Mouse (Mus musculus) spleen, adult 2 months (tissue): Measurements from ENCODE around the gene Impdh1. TPM values are rescaled to one million over a fixed set of nuclear protein-coding genes. Genes with fewer than 3 reads are reported as not detected.

Experiments
- DNase-seq, 2 experiments: peaks; one replicate each; pipeline versions ENCODE4 v3.0.0 to v3.0.0-alpha.2; 2012 to 2021; ENCODE audit warnings: low spot score in 2 of 2, low read depth in 1 of 2
- H3K27ac ChIP-seq: fragments of 200-500 bp; 2 replicates; pipeline ENCODE4 v1.5.1; 2012; ENCODE audit warnings: low read length, inconsistent platforms; ENCODE audit not compliant: insufficient read depth
- H3K27me3 ChIP-seq: fragments of 200-500 bp; 2 replicates; pipeline ENCODE4 v1.6.1; 2012; ENCODE audit warnings: mild to moderate bottlenecking, moderate library complexity, low read length, inconsistent platforms; ENCODE audit not compliant: control insufficient read depth, insufficient read depth
- H3K36me3 ChIP-seq: fragments of 200-500 bp; 2 replicates; pipeline ENCODE4 v1.6.1; 2012; ENCODE audit warnings: mild to moderate bottlenecking, low read length, inconsistent platforms; ENCODE audit not compliant: control insufficient read depth, insufficient read depth
- H3K4me1 ChIP-seq: fragments of 200-500 bp; 2 replicates; pipeline ENCODE4 v1.6.1; 2011; ENCODE audit warnings: inconsistent platforms; ENCODE audit not compliant: control insufficient read depth, insufficient read depth, insufficient read length
- H3K4me3 ChIP-seq: fragments of 200-500 bp; 2 replicates; pipeline ENCODE4 v1.5.1; 2011; ENCODE audit warnings: mild to moderate bottlenecking, inconsistent platforms; ENCODE audit not compliant: insufficient read depth, insufficient read length; ENCODE audit errors: extremely low read depth
- CTCF ChIP-seq: fragments of 200-500 bp; IDR thresholded peaks from 2 replicates; pipeline ENCODE4 v1.5.1; 2011; ENCODE audit warnings: mild to moderate bottlenecking, inconsistent platforms; ENCODE audit not compliant: insufficient read depth, insufficient read length, insufficient replicate concordance; ENCODE audit errors: extremely low read depth
- POLR2A ChIP-seq: fragments of 200-500 bp; IDR thresholded peaks from 2 replicates; pipeline ENCODE4 v1.6.1; 2011; ENCODE audit warnings: low read depth, low read length, inconsistent platforms
- WGBS: fragments of 180-500 bp; shearing (Covaris S2); methylation state at CpG from one replicate; pipeline ENCODE4 v1.1.7; 2018; 5-methylcytosine and 5-hydroxymethylcytosine counted together
- polyA plus RNA-seq: library from polyadenylated mRNA; depleted of rRNA; stranded (reverse); fragments of >200 nt; gene quantifications from 2 replicates; pipeline ENCODE4 v1.2.3, GENCODE M21; 2012

The Impdh1 gene
- polyA plus RNA-seq, 1 experiment, result 40.7 TPM

DNA sequence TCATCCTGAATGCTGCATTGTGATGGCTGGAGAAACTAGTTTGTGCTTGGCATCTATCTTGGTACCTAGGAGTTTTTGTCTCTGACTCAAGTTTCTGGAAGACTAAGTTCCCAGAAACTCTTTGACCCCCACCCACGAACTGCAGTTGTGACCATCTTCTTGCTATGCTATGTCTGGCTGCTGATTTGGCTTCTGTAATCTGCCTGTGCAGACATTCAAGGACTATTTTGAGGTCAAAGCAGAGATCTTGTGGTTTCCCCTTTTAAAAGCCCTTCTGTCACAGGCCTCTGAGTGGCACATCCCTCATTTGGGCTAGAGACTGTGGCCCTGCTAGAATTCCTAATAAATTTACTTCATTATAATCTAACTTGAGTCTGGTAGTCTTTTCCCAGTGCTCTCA, 28.2 kb downstream of the Impdh1 start:
- no peak overlapping the region for H3K27ac ChIP-seq
- TF ChIP-seq CTCF (no peak), POLR2A (no peak)
- H3K4me3 ChIP-seq, result no peak overlapping the region
- no peaks in the 10 kb centered on the region for H3K27me3 ChIP-seq
- H3K36me3 ChIP-seq, result no peaks in the 10 kb centered on the region
- 6% methylated on average over 1 of the region's 1 CpGs for WGBS
- no peaks in the 10 kb centered on the region for H3K4me1 ChIP-seq
- no peak for DNase-seq

DNA sequence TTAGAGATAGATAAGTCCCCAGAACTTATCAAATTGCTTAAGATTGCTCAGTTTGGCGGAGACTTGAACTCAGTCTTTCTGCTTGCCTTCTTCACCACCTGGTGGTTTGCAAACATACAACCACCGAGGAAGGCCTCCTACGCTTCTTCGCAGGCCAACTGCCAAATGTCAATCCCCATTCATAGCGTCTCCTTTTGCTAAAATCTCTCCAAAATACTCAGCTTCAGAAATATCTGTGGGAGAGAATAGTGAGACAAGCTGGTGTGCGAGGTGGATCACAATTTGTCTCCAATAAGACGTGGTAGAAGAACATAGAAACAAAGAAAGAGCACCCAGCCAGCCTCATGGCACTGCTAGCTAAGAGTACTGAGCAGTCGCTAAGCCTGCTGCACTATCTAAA, 36.3 kb downstream of the Impdh1 start:
- DNase-seq, result no peak
- peaks cover 14% of the 10 kb centered on the region for H3K27me3 ChIP-seq
- peaks cover 10% of the 10 kb centered on the region; the same call in 1 of the 2 replicates for H3K4me1 ChIP-seq
- TF ChIP-seq CTCF, result no peak
- no peak for TF ChIP-seq POLR2A
- 72% methylated on average over 8 of the region's 8 CpGs for WGBS
- H3K36me3 ChIP-seq, result no peaks in the 10 kb centered on the region
- H3K27ac ChIP-seq, result no peak overlapping the region
- H3K4me3 ChIP-seq, result no peak overlapping the region

DNA sequence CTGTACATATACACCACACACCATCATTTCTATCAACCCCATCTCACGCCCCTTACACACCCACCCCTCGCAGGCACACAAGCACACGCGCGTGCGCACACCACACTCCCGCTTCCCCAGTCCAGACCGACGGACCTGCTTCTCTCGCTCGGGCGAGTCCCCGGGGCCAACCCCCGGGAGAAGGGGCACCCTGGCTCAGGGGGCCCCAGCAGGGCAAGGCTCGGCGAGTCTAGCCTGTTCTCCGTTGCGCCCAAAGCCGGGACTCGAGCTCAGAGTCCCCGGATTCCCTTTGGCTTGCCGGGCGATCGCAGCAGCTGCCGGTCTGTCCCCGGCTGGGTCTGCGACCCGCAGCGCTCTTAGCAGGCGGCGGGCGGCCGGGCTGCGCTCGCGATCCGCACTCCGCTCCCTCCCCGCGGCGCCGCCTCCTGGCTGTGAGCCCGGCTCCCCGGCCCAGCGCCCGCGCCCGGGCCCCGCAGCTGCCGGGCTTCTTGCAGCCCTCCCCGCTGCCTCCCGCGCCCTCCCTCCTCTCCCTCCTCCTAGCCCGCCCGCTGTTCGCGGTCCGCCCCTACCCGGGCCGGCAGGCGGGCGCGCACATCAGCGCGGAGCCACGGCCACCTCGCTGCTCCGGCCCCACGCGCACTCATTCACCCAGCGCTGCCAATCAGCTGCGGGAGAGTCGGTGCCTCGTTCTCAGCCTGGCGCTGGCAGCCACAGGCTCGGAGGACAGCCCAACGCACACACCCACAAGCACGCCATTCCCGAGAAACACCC, 37.1 kb downstream of the Impdh1 start, which contains the start of gene Prrt4:
Prrt4 (minus strand) TSS at position 697 of the 771 bp plus-strand sequence.
- DNase-seq, result no peak
- TF ChIP-seq POLR2A, result no peak
- TF ChIP-seq CTCF, result no peak
- Histone ChIP-seq H3K36me3 (no peaks in the 10 kb centered on the region), H3K27ac (no peak within 1 kb of the TSS), H3K4me3 (peak within 1 kb of the TSS; percentile 32; the same call in 1 of the 2 replicates), H3K27me3 (peaks cover 14% of the 10 kb centered on the region), H3K4me1 (peaks cover 10% of the 10 kb centered on the region; the same call in 1 of the 2 replicates)
- 2% methylated on average over 75 of the region's 79 CpGs for whole genome bisulfite sequencing

DNA sequence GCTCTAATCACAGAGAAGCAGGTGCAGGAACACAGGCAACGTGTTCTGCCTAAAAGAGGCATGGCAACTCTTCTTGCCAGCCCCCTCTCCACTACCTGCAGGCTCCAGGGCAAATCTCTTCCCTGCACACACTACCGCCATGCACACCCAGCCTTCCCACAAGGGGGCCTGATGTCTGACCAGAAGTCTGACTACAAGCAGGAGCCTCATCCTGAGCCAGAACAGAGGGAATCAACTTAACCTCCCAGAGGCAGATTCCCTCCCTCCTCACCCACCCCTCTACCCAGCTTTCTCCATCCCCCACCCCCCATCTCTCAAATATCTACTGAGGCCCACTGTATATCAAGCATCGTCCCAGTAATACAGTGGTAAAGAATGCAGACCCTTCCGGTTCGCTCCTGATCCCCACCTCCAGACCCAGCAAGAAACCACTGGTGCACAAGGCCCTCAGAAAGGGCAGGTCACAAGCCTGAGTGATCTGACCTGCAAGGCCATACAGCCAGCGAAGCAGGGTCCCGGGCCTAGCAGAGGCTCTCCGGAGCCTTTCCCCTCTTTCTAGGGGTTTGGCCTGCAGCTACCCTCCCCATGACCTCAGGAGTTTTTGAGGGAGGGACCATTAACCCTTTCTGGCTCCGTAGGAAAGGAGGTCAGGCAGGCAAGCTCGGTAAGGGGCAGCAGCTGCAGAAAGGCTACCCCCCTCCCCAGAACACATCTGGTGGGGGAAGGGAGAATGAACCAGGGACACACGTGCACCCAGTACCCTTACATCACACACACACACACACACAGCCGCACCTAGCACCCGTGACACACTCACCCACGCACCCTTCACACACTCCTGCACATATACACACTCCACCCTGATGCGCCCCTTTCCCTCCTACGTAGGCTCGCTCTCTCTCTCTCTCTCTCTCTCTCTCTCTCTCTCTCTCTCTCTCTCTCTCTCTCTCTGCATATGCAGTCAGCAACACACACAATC, 38.0 kb downstream of the Impdh1 start:
- H3K4me1 ChIP-seq, result peaks cover 10% of the 10 kb centered on the region; the same call in 1 of the 2 replicates
- peaks cover 16% of the 10 kb centered on the region for H3K27me3 ChIP-seq
- H3K27ac ChIP-seq, result no peak overlapping the region
- H3K4me3 ChIP-seq, result peak overlapping the region; percentile 32; the same call in 1 of the 2 replicates
- H3K36me3 ChIP-seq, result no peaks in the 10 kb centered on the region
- no peak for TF ChIP-seq CTCF
- no peak for TF ChIP-seq POLR2A
- 61% methylated on average over 17 of the region's 17 CpGs for WGBS
- no peak for DNase-seq

DNA sequence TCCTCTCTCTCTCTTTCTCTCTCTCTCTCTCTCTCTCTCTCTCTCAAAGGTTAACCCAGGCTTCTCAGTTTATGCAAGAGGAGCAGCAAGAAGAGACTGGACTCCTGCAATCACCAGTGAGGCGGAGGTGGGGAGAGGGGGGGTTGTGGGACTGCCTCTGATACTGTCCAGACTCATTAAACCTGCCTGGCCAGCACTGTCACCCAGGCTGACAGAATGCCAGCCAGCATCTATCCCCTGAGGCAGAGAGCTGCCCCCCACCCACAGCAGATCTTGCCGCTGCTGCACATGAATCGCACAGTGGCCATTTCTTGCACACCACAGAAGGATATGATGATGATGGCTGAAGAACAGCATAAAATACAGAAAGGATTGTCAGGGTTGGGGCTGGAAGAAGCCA, 41.1 kb downstream of the Impdh1 start:
- H3K27ac ChIP-seq, result no peak overlapping the region
- DNase-seq, result no peak
- H3K4me3 ChIP-seq, result no peak overlapping the region
- H3K27me3 ChIP-seq, result peaks cover 22% of the 10 kb centered on the region
- WGBS, result 86% methylated on average over 3 of the region's 3 CpGs
- no peaks in the 10 kb centered on the region for H3K36me3 ChIP-seq
- H3K4me1 ChIP-seq, result peaks cover 20% of the 10 kb centered on the region
- TF ChIP-seq POLR2A (no peak), CTCF (no peak)

DNA sequence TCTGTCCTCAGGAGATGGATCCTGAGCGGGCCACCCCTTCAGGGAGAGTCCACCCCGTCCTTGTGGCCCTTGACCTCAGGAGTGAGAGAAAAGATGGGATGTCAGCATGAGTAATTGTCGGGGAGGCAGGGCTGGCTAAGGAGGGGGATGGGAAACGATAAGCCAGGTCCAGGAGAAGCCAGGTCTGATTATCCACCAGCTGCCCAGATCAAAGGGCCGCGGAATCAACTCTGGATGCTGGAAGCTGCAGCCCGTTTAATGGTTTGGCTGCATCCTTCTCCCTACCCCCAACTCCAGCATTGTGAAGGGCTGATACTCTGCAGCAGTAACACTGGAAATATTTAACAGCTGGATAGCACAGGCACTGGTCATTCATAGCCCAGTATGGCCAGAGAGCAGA, 41.8 kb downstream of the Impdh1 start:
- Histone ChIP-seq H3K4me1 (peaks cover 18% of the 10 kb centered on the region), H3K27me3 (peaks cover 25% of the 10 kb centered on the region), H3K4me3 (no peak overlapping the region), H3K36me3 (no peaks in the 10 kb centered on the region), H3K27ac (no peak overlapping the region)
- TF ChIP-seq CTCF, result no peak
- TF ChIP-seq POLR2A, result no peak
- 44% methylated on average over 7 of the region's 7 CpGs for WGBS
- DNase-seq, result no peak
